Mouse (Mus musculus) ES-Bruce4 (cell line): Measurements from ENCODE around the gene Tmem136. TPM values are rescaled to one million over a fixed set of nuclear protein-coding genes. Genes with fewer than 3 reads are reported as not detected.
A peak's percentile ranks its signal among the peaks of the same experiment; 100 is the strongest.
"Not testable (repeated sequence)": the region's sequence is repeated elsewhere in the genome, so short reads cannot be mapped to it uniquely, and the experiment has no call there.

Source experiments
- H3K27ac ChIP-seq: 2 replicates; pipeline ENCODE4 v1.5.1; 2012; ENCODE audit warnings: low read length, inconsistent platforms; ENCODE audit not compliant: insufficient read depth
- H3K27me3 ChIP-seq: 2 replicates; pipeline ENCODE4 v1.6.1; 2012; ENCODE audit warnings: mild to moderate bottlenecking, low read length, inconsistent platforms; ENCODE audit not compliant: control insufficient read depth, poor library complexity, insufficient read depth, severe bottlenecking
- H3K36me3 ChIP-seq: 2 replicates; pipeline ENCODE4 v1.6.1; 2012; ENCODE audit warnings: inconsistent platforms, mild to moderate bottlenecking, low read length, moderate library complexity; ENCODE audit not compliant: control insufficient read depth, poor library complexity, insufficient read depth, severe bottlenecking
- H3K4me1 ChIP-seq: one replicate; pipeline ENCODE4 v1.8.1; 2011; ENCODE audit warnings: low read length; ENCODE audit not compliant: control insufficient read depth, insufficient read depth
- H3K4me3 ChIP-seq: 2 replicates; pipeline ENCODE4 v1.5.1; 2011; ENCODE audit warnings: low read depth, mild to moderate bottlenecking, low read length
- H3K9ac ChIP-seq: 2 replicates; pipeline ENCODE4 v1.6.1; 2012; ENCODE audit warnings: low read depth, mild to moderate bottlenecking, inconsistent platforms; ENCODE audit not compliant: poor library complexity, severe bottlenecking
- H3K9me3 ChIP-seq: replicated peaks from 2 replicates; pipeline ENCODE4 v1.6.1; 2012; ENCODE audit warnings: mild to moderate bottlenecking, low read length, inconsistent platforms; ENCODE audit not compliant: control insufficient read depth, poor library complexity, insufficient read depth, severe bottlenecking
- CTCF ChIP-seq: IDR thresholded peaks from one replicate; pipeline ENCODE4 v1.8.1; 2011; ENCODE audit warnings: low read depth, low read length
- EP300 ChIP-seq: IDR thresholded peaks from 2 replicates; pipeline ENCODE4 v1.6.1; 2011; ENCODE audit warnings: low read depth, low read length; ENCODE audit not compliant: insufficient read depth
- POLR2A ChIP-seq: IDR thresholded peaks from one replicate; pipeline ENCODE4 v1.8.1; 2011; ENCODE audit warnings: low read length; ENCODE audit not compliant: insufficient read depth
- polyA plus RNA-seq: library from polyadenylated mRNA; stranded (reverse); fragments of >200 nt; gene quantifications from 2 replicates; pipeline ENCODE4 v1.2.4, GENCODE M21; 2011; ENCODE audit warnings: low read depth; ENCODE audit not compliant: missing spikeins, insufficient read depth, insufficient read length

The Tmem136 gene
- polyA plus RNA-seq, 1 experiment: 10.5 TPM

GRCm38 (mm10) chr9:43130684-43131083, 14.3 kb upstream of the Tmem136 start:
- no peaks in the 10 kb centered on the region for H3K27me3 ChIP-seq
- TF ChIP-seq POLR2A (no peak), CTCF (peak; percentile 67)
- H3K4me3 ChIP-seq: no peak overlapping the region
- H3K4me1 ChIP-seq: peaks cover 9% of the 10 kb centered on the region
- H3K36me3 ChIP-seq: no peaks in the 10 kb centered on the region
- H3K9ac ChIP-seq: no peak overlapping the region
- H3K27ac ChIP-seq: no peak overlapping the region
- no peaks in the 10 kb centered on the region for H3K9me3 ChIP-seq

- H3K4me3 ChIP-seq: no peak overlapping the region
- H3K9me3 ChIP-seq: no peaks in the 10 kb centered on the region
- no peak overlapping the region for H3K9ac ChIP-seq
- no peaks in the 10 kb centered on the region for H3K36me3 ChIP-seq
- no peak overlapping the region for H3K27ac ChIP-seq
- H3K27me3 ChIP-seq: no peaks in the 10 kb centered on the region
- no peak for TF ChIP-seq CTCF
- no peak for TF ChIP-seq POLR2A
- TF ChIP-seq EP300: no peak
- H3K4me1 ChIP-seq: peaks cover 7% of the 10 kb centered on the region
Observed at GRCm38 (mm10) chr9:43127101-43127787, 10.9 kb upstream of the Tmem136 start.

- TF ChIP-seq CTCF (peak; percentile 28), EP300 (no peak), POLR2A (no peak)
- Histone ChIP-seq H3K36me3 (no peaks in the 10 kb centered on the region), H3K9ac (no peak overlapping the region), H3K9me3 (no peaks in the 10 kb centered on the region), H3K4me1 (no peaks in the 10 kb centered on the region), H3K4me3 (no peak overlapping the region), H3K27me3 (no peaks in the 10 kb centered on the region), H3K27ac (no peak overlapping the region)
Observed at GRCm38 (mm10) chr9:43122379-43122778, 6.0 kb upstream of the Tmem136 start.

GRCm38 (mm10) chr9:43121948-43122347, 5.6 kb upstream of the Tmem136 start:
- not testable (repeated sequence) for H3K27me3 ChIP-seq, H3K9me3 ChIP-seq, H3K9ac ChIP-seq, H3K27ac ChIP-seq, H3K4me1 ChIP-seq, H3K36me3 ChIP-seq, H3K4me3 ChIP-seq

- H3K4me1 ChIP-seq: no peaks in the 10 kb centered on the region
- no peak overlapping the region for H3K27ac ChIP-seq
- no peak overlapping the region for H3K9ac ChIP-seq
- H3K36me3 ChIP-seq: no peaks in the 10 kb centered on the region
- H3K9me3 ChIP-seq: no peaks in the 10 kb centered on the region
- TF ChIP-seq POLR2A (no peak), EP300 (no peak), CTCF (no peak)
- H3K27me3 ChIP-seq: no peaks in the 10 kb centered on the region
- H3K4me3 ChIP-seq: no peak overlapping the region
Observed at GRCm38 (mm10) chr9:43116997-43117336, 597 bp upstream of the Tmem136 start.

- TF ChIP-seq POLR2A (no peak), CTCF (no peak), EP300 (no peak)
- H3K4me3 ChIP-seq: peak overlapping the region; percentile 73
- no peak overlapping the region for H3K27ac ChIP-seq
- H3K9me3 ChIP-seq: no peaks in the 10 kb centered on the region
- H3K27me3 ChIP-seq: no peaks in the 10 kb centered on the region
- H3K9ac ChIP-seq: peak overlapping the region; percentile 60
- no peaks in the 10 kb centered on the region for H3K4me1 ChIP-seq
- H3K36me3 ChIP-seq: no peaks in the 10 kb centered on the region; the same call in 1 of the 2 replicates
Observed at GRCm38 (mm10) chr9:43115431-43116133, 788 bp downstream of the Tmem136 start.
